Mouse (Mus musculus): ENCODE results near the gene Dennd5a.

DNA sequence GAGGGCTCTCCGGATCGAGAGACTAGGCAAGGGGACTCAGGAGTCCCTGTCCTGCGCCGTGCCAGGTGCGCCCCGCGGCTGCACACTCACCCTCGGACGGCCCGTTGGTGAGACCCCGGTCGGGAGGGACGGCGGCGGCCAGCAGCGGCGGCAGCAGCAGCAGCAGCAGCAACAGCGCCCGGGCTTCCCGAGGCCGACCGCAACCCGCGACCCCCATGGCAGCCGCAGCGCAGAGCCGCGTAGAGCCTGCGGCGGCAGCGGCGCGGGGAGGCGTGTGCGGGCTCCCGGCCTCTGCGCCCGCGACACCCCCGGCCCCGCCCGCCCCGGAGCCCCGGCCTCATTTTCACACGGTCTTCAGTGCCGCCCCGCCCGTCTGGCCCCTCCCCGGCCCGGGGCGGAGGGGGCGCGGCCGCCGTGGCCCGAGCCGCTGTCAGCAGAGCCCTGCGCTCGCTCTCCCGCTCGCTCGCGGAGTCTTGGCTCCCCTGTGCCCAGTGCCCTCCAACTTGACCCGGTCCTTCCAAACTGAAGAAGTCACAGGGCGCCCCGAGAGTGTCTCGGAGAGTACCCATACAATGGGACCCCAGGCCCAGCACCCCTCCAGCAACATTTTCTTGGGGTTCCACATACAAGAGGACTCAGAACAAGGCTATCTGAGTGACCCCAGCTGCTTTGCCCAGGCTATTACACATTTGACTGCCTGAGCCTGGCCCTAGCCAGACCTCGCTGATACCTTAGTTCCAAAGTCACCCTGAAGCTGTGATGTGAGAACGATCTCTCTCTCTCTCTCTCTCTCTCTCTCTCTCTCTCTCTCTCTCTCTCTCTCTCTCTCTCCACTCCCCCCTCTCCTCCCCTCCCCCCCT is 94.7 kb downstream of the Dennd5a start, which contains the start of gene Scube2:
- TF ChIP-seq CTCF (IDR thresholded peaks at IDR 0.05) = no peak
- TF ChIP-seq EP300 (IDR thresholded peaks at IDR 0.05) = no peak
